19 mouse cellular contexts compared by ENCODE assay signal in the genomic region with DNA sequence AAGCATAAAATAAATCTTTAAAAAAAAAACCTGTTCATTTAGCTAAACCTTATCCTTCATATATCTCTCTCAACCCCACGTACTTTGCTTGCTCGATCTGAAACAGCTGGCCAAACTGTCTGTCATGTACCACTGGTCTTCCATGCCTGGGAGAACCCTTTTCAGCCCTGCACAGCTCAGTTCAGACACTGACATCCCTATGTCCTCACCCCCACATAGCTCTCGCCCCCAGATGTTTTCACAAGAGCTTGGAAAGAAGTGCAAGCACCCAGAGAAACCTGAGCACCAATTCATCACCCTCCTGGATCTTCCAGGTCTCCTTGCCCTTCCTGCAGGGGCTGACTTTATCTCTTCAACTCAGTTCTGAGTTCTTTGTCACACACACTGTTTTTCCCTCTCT. TPM values are rescaled to one million over a fixed set of nuclear protein-coding genes. Genes with fewer than 3 reads are reported as not detected.
"Had no signal": no experiment of that assay in that cellular context is flagged by ENCODE, and none has a peak within 500 bp of the region (broad histone marks: within the 10 kb centered on the region; RNA-seq: fewer than 3 reads in every experiment).

No protein-coding gene starts in this region.

- H3K4me2 ChIP-seq: lung, embryonic 14.5 days; midbrain, embryonic 11.5 days; midbrain, embryonic 13.5 days; midbrain, embryonic 15.5 days; neural tube, embryonic 13.5 days; neural tube, embryonic 15.5 days had no signal

- H3K27ac ChIP-seq: midbrain, embryonic 13.5 days; midbrain, embryonic 15.5 days; neural tube, embryonic 13.5 days; neural tube, embryonic 15.5 days had no signal

- H3K4me3 ChIP-seq: midbrain, embryonic 13.5 days; midbrain, embryonic 15.5 days; myocyte; neural tube, embryonic 13.5 days; neural tube, embryonic 15.5 days had no signal

- H3K27me3 ChIP-seq: midbrain, embryonic 15.5 days; neural tube, embryonic 13.5 days; neural tube, embryonic 15.5 days had no signal

- DNase-seq: lung, adult 18-20 months; lung, embryonic 14.5 days; lung, postnatal 10 days; lung, postnatal 4 days; retina, postnatal 1 day; right cerebral cortex, adult 18-20 months; right cerebral cortex, postnatal 25 days; right cerebral cortex, postnatal 4 days; spleen, adult 18-20 months; thymus, adult 18-20 months; thymus, postnatal 14 days; thymus, postnatal 36 days had no signal

- H3K9ac ChIP-seq: lung, embryonic 14.5 days; midbrain, embryonic 13.5 days; midbrain, embryonic 15.5 days; neural tube, embryonic 13.5 days; neural tube, embryonic 15.5 days had no signal

- ATAC-seq: midbrain, embryonic 13.5 days; midbrain, embryonic 15.5 days had no signal

- H3K36me3 ChIP-seq: midbrain, embryonic 13.5 days; midbrain, embryonic 15.5 days; neural tube, embryonic 13.5 days; neural tube, embryonic 15.5 days had no signal

- H3K9me3 ChIP-seq: midbrain, embryonic 13.5 days; midbrain, embryonic 15.5 days; neural tube, embryonic 13.5 days; neural tube, embryonic 15.5 days had no signal

RNA-seq across cellular contexts. Expression of a gene that starts 43.5 kb away (rescaled TPM):
- polyA plus RNA-seq: midbrain, embryonic 13.5 days had no signal

RNA-seq across cellular contexts. Expression of a gene that starts 56.1 kb away (rescaled TPM):
- polyA plus RNA-seq: midbrain, embryonic 11.5 days; midbrain, embryonic 13.5 days; midbrain, embryonic 15.5 days; small intestine, adult 2 months had no signal
